Mouse (Mus musculus) CH12.LX (cell line): ENCODE results near the gene Olfr1513.

Experiments
- NELFE ChIP-seq: IDR thresholded peaks from 2 replicates; pipeline ENCODE4 v1.6.1; 2011; ENCODE audit warnings: low read depth, low read length, improper control_type of control experiment
- POLR2AphosphoS2 ChIP-seq: IDR thresholded peaks from 2 replicates; pipeline ENCODE4 v1.6.1; 2011; ENCODE audit warnings: low read depth, low read length, improper control_type of control experiment
- TCF12 ChIP-seq: IDR thresholded peaks from 2 replicates; pipeline ENCODE4 v1.6.1; 2014; ENCODE audit warnings: low read depth, mild to moderate bottlenecking, inconsistent platforms, low read length, improper control_type of control experiment
- USF1 ChIP-seq: IDR thresholded peaks from 2 replicates; pipeline ENCODE4 v1.6.1; 2014; ENCODE audit warnings: low read depth, mild to moderate bottlenecking, inconsistent platforms, low read length, improper control_type of control experiment
- ZC3H11A ChIP-seq: IDR thresholded peaks from 2 replicates; pipeline ENCODE4 v1.6.1; 2012; ENCODE audit warnings: low read depth, mild to moderate bottlenecking, inconsistent platforms, low read length, improper control_type of control experiment
- ZKSCAN1 ChIP-seq: IDR thresholded peaks from 2 replicates; pipeline ENCODE4 v1.6.1; 2012; ENCODE audit warnings: low read depth, inconsistent platforms, low read length, improper control_type of control experiment, borderline replicate concordance
- ZNF384 ChIP-seq: IDR thresholded peaks from 2 replicates; pipeline ENCODE4 v1.6.1; 2012; ENCODE audit warnings: low read depth, low read length, improper control_type of control experiment, inconsistent platforms

- no peak for TF ChIP-seq POLR2AphosphoS2
- no peak for TF ChIP-seq NELFE
- TF ChIP-seq ZKSCAN1: no peak
- no peak for TF ChIP-seq TCF12
- TF ChIP-seq ZC3H11A: no peak
- TF ChIP-seq ZNF384: no peak
- TF ChIP-seq USF1: no peak
These were observed 40.3 kb downstream of the Olfr1513 start for GRCm38 (mm10) chr14:52315792-52316440.
